Mouse (Mus musculus) kidney, adult 10 weeks (tissue): ENCODE data around the gene Nyap1. TPM values are rescaled to one million over a fixed set of nuclear protein-coding genes. Genes with fewer than 3 reads are reported as not detected.

Source experiments
- polyA plus RNA-seq: library from polyadenylated mRNA; stranded (reverse); fragments of 350-450 nt; fragmentation: Illumina TruSeq; extraction: RNeasy Lipid Tissue Mini Kit (QIAGEN cat#74804); gene quantifications from one replicate; pipeline ENCODE4 v1.2.3, GENCODE M21; 2014; ENCODE audit warnings: low read depth, low replicate concordance

The Nyap1 gene
- 0.16 TPM for polyA plus RNA-seq

DNA sequence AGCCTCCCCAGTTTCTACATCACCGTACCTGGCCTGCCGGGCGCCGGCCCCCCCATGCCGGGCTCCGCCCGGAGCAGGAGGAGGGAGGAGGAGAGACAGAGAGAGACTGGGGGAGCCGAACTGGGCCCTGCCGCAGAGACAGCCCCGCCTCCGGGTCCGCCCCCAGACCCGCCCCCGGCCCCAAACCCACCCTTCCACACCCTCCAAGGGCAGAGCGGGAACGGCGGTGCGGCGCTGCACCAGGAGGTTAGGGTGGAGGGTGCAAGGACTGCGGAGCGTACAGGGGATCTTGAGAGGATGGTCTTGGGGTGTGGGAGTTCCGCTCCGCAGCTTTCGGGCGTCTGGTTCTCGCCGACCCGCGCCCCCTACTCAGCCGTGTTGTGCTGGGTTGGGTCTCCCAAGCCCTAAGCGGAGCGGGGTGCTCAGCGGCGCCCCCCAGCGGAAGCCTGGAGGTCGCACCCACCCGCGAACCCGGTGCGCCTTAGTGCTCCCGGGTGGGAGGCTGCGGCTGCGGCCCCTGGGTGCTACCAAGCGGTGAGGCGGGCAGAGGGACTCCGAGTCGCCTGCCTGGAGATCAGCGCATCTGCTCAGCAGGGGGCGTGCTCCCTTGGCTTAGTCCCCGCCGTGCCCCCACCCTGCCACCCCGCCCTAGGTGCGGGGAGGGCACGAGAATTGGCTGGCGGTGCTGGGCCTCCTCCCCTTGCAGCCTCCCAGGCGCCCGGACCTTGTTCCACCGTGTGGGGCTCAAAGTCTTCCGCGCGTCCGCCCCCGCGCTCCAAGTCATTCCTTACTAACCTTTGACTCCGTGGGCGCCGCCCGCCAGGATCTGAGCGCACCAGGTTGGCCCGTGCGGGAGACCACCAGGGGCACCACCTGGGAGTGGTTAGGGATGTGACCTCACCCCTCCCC is at the start of gene Nyap1:
TSS of gene Nyap1 (minus strand) at position 585 of the 909 bp plus-strand sequence.

GRCm38 (mm10) chr5:137787151-137787928 is 45.9 kb upstream of the Nyap1 start, which contains the start of the genes Mepce and Zcwpw1:
Gene Mepce (minus strand): TSS chr5:137787655.
Gene Zcwpw1 (plus strand): TSS chr5:137787798.

DNA sequence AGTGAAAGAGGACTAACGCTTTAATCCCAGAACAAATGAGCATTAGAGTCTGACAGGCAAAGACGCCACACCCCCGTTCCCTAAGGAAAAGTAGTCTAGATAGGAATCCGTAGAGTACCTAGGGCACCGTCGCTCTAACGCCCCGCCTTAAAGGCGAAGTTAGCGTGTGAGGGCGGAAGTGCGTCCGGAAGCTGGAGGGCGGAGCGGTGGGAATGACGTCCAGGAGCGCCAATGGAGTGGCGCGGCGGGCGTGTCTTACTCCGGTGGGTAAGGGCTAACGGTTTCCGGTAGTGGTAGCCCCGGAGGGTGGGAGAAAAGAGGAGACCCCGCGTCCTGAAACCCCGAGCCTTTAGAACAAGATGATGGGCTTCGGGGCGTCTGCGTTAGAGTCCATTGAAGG is 37.2 kb upstream of the Nyap1 start, which contains the start of gene Ppp1r35:
TSS of gene Ppp1r35 (plus strand) at position 215 of the 400 bp plus-strand sequence.

GRCm38 (mm10) chr5:137745214-137746171 is 4.1 kb upstream of the Nyap1 start, which contains the start of gene Tsc22d4:
Gene Tsc22d4 (plus strand): TSS chr5:137745730.

DNA sequence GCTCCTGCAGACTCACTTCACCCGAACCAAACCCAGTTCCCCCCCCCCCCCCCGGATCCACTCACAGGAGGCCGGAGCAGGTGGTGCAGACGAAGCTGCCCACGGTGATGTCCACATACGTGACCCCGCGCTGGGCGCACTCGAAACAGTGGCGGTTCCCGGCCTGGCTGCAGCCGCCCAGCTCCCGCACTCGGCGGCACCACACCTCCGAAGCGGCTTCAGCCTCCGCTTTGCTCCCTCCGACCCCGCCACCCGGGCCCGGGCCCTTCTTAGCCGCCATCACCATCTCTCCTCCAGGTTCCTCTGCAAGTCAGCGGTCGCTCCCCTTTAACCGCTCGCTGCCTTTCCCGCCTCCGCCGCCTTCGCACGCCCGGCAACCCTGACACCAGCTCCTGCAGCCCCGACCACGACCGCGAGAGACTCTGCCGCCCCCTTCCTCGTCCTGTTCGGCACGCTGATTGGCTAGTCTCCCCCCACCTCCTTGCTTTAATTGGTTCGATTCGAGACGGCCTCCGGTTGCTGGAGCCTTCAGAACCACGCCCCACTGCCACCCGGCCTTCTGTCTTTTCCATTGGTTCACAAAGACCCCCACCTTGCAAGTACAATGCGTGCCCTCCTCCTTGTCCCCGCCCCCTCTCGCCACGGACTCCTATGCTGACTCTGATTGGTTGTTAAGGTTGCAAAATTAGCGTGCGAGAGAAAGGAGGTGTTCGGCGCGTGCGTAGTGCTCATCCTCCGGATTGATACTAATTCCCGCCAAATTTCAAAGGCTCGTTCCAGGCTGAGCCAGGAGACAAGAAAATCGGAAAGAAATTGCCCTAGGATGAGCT is 56.9 kb downstream of the Nyap1 start, which contains the start of gene Agfg2:
TSS of gene Agfg2 (minus strand) at position 433 of the 830 bp plus-strand sequence.

Other genes with a start within 250 kb of the Nyap1 start
- not detected for gene Pop7, start 239.1 kb downstream of the Nyap1 start, polyA plus RNA-seq
- 1.5 TPM for gene Gigyf1, start 223.1 kb downstream of the Nyap1 start, polyA plus RNA-seq
- gene Epo, start 208.4 kb downstream of the Nyap1 start, polyA plus RNA-seq: not detected
- gene Gnb2, start 208.1 kb downstream of the Nyap1 start, polyA plus RNA-seq: 1.4 TPM
- not detected for gene Actl6b, start 188.1 kb downstream of the Nyap1 start, polyA plus RNA-seq
- not detected for gene Tfr2, start 171.8 kb downstream of the Nyap1 start, polyA plus RNA-seq
- not detected for gene Mospd3, start 140.5 kb downstream of the Nyap1 start, polyA plus RNA-seq
- gene Pcolce, start 127.8 kb downstream of the Nyap1 start, polyA plus RNA-seq: 7.1 TPM
- not detected for gene Fbxo24, start 112.6 kb downstream of the Nyap1 start, polyA plus RNA-seq
- 0.85 TPM for gene Lrch4, start 112.5 kb downstream of the Nyap1 start, polyA plus RNA-seq
- gene Gm20605, start 112.4 kb downstream of the Nyap1 start, polyA plus RNA-seq: not detected
- not detected for gene Sap25, start 100.3 kb downstream of the Nyap1 start, polyA plus RNA-seq
- gene Irs3, start 95.9 kb downstream of the Nyap1 start, polyA plus RNA-seq: not detected
- gene Agfg2, start 56.9 kb downstream of the Nyap1 start, polyA plus RNA-seq: 11.3 TPM
- gene Tsc22d4, start 4.1 kb upstream of the Nyap1 start, polyA plus RNA-seq: 0.36 TPM
- not detected for gene Ppp1r35, start 37.2 kb upstream of the Nyap1 start, polyA plus RNA-seq
- gene Mepce, start 46.0 kb upstream of the Nyap1 start, polyA plus RNA-seq: 8.0 TPM
- 5.1 TPM for gene Zcwpw1, start 46.2 kb upstream of the Nyap1 start, polyA plus RNA-seq
- gene Pilra, start 94.7 kb upstream of the Nyap1 start, polyA plus RNA-seq: not detected
- gene Pilrb1, start 116.5 kb upstream of the Nyap1 start, polyA plus RNA-seq: 0.65 TPM
- gene Pilrb2, start 130.2 kb upstream of the Nyap1 start, polyA plus RNA-seq: not detected
- 1.7 TPM for gene Cyp3a13, start 180.0 kb upstream of the Nyap1 start, polyA plus RNA-seq
- gene Gjc3, start 221.5 kb upstream of the Nyap1 start, polyA plus RNA-seq: not detected
- 14.1 TPM for gene Azgp1, start 239.9 kb upstream of the Nyap1 start, polyA plus RNA-seq